Mouse (Mus musculus): ENCODE data around the gene Pln. TPM values are rescaled to one million over a fixed set of nuclear protein-coding genes. Genes with fewer than 3 reads are reported as not detected.

Pln gene
- polyA plus RNA-seq, 1 experiment from 2014 or later: 1,291 TPM

DNA sequence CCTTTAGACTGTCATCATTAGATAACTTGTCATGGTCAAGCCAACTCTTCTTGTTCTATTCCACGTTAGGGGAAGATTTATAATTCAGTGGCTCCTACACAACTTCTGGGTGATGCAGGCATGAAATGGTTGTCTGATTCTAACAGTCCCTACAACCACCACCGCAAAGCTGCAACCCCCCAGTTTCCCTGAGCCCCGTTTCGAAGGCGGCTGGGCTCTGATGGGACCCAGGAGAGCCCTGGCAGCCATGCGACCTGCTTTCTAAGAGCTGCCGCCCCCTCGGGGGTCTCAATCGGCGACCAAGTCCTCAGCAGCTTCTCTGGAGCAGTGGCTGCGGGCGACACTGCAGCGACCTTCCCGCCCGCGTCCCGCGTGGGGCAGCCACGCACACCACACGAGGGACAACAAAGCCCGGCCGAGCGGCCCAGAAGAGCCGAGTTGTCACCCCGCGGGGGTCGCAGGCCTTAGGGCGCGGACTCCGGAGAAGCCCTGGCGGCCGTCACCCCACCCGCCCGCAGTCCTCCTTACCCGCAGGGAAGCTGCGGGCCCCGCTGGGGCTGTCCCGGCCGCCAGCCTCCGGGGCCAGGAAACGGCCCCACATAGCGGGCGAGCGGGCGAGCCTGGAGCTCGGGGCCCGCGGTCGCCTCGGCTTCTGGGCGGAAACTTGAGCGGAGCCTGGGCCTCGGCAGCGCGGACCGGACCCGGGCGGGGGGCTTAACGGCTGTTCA is 41.7 kb downstream of the Pln start:
- under 1% methylated on average over 59 of the region's 59 CpGs for WGBS
- no peaks in the 10 kb centered on the region; the same call in 1 of the 2 replicates for H3K9me3 ChIP-seq (replicated peaks; ENCODE audit: control insufficient read depth, low read length)
- ATAC-seq (replicated peaks; ENCODE audit: extremely low read depth, insufficient read depth, low FRiP score): peak; percentile 79
- H3K36me3 ChIP-seq (ENCODE audit: control insufficient read depth, insufficient read depth): no peaks in the 10 kb centered on the region; the same call in 1 of the 2 replicates
- H3K9ac ChIP-seq (ENCODE audit: low read length): peak overlapping the region; percentile 96
- peak overlapping the region; percentile 93 for H3K27ac ChIP-seq (ENCODE audit: low read length)
- no peaks in the 10 kb centered on the region for H3K27me3 ChIP-seq (ENCODE audit: control insufficient read depth, insufficient read depth, low read length)
- H3K4me1 ChIP-seq (ENCODE audit: control insufficient read depth, insufficient read depth, low read length): peaks cover 20% of the 10 kb centered on the region
- peak overlapping the region; percentile 73 for H3K4me2 ChIP-seq (ENCODE audit: low read depth, low read length)
- H3K4me3 ChIP-seq (ENCODE audit: low read length): peak overlapping the region; percentile 86

DNA sequence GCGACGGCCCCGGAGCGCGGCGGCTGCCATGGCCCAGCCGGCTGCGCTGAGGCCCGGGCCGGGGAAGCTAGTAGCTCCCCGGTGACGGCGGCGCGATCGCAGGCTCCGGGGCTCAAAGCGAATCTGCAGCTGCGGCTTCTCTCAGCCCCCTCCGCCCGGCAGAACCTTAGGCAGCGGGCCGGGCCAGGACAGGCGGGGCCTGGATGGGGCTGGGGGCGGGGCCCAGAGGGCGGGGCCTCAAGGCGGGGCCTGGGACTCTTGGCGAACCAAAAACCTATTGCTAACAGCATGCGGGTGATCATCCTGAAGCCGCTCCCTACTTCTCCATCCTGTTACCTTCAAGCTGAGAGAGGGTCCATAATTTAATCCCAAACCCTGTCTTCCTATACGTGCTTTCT is 42.2 kb downstream of the Pln start, which contains the start of gene Cep85l:
Cep85l (minus strand) TSS at position 239 of the 398 bp plus-strand sequence.
- peak within 1 kb of the TSS; percentile 86 for H3K4me3 ChIP-seq (ENCODE audit: low read length)
- H3K4me1 ChIP-seq (ENCODE audit: control insufficient read depth, insufficient read depth, low read length): peaks cover 20% of the 10 kb centered on the region
- peak within 1 kb of the TSS; percentile 80 for H3K4me2 ChIP-seq (ENCODE audit: low read depth, low read length)
- peak within 1 kb of the TSS; percentile 93 for H3K27ac ChIP-seq (ENCODE audit: low read length)
- H3K9ac ChIP-seq (ENCODE audit: low read length): peak within 1 kb of the TSS; percentile 96
- no peaks in the 10 kb centered on the region for H3K9me3 ChIP-seq (replicated peaks; ENCODE audit: control insufficient read depth, low read length)
- H3K36me3 ChIP-seq (ENCODE audit: control insufficient read depth, insufficient read depth): no peaks in the 10 kb centered on the region
- WGBS: 0% methylated on average over 31 of the region's 31 CpGs
- ATAC-seq (replicated peaks; ENCODE audit: extremely low read depth, insufficient read depth, low FRiP score): peak; percentile 99
- H3K27me3 ChIP-seq (ENCODE audit: control insufficient read depth, insufficient read depth, low read length): no peaks in the 10 kb centered on the region

DNA sequence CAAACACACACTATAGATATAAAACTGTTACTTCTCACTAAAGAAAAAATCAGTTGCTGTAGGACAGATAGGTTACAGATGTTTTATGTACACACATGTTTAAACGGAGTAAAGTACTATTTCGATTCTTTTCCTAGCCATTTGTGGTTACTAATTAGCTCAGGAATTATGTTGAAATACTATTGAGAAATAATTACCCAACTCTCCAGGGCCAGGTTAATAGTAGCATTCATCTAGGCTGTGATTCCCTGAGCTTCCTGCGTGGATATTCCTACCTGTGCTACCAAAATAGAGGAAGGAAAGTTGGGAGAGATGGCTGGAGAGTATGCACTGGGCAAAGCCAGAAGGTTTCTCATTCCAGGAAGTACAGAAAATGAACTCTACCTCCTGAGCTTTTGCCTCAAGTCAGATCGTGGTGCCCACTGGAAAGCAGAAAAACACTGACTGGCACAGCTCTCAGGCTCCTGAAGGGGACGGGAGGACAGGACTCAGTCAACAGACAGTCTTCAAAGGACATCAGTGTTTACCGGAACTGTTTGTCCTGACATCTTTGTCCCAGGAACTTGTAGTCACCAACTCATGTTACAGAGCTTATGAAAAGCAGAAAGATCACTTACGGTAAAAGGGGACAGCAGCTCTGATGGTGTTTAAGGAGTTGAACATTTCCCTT is 45.4 kb downstream of the Pln start:
- Histone ChIP-seq H3K36me3 (ENCODE audit: control insufficient read depth, insufficient read depth) (no peaks in the 10 kb centered on the region), H3K4me1 (ENCODE audit: control insufficient read depth, insufficient read depth, low read length) (peaks cover 7% of the 10 kb centered on the region), H3K4me3 (ENCODE audit: low read length) (no peak overlapping the region), H3K27ac (ENCODE audit: low read length) (no peak overlapping the region), H3K27me3 (ENCODE audit: control insufficient read depth, insufficient read depth, low read length) (no peaks in the 10 kb centered on the region), H3K9me3 (replicated peaks; ENCODE audit: control insufficient read depth, low read length) (no peaks in the 10 kb centered on the region), H3K4me2 (ENCODE audit: low read depth, low read length) (no peak overlapping the region), H3K9ac (ENCODE audit: low read length) (no peak overlapping the region)
- no peak for ATAC-seq (replicated peaks; ENCODE audit: extremely low read depth, insufficient read depth, low FRiP score)
- 67% methylated on average over 7 of the region's 7 CpGs for WGBS

DNA sequence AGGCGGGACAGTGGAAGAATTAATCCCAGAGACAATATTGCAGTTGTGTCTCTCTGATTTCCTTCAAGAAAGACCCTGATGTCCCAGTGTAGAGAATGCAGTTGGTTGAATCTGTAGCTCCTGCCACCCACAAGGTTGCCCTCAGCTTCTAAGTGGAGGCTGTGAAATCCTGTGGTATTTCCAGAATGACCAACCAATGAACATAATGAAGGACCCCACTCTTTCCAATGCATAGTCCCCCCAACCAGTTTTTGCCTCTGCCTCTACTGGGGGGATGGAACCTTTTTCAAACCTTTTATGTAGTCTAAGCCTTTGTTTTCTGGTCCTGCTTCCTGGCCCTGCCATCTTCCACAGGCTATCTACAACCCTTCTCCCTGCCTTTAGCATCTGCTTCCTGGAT is 47.4 kb downstream of the Pln start:
- WGBS: 96% methylated on average over 1 of the region's 1 CpGs
- H3K9me3 ChIP-seq (replicated peaks; ENCODE audit: control insufficient read depth, low read length): no peaks in the 10 kb centered on the region
- H3K27me3 ChIP-seq (ENCODE audit: control insufficient read depth, insufficient read depth, low read length): no peaks in the 10 kb centered on the region
- H3K4me2 ChIP-seq (ENCODE audit: low read depth, low read length): no peak overlapping the region
- no peak overlapping the region for H3K9ac ChIP-seq (ENCODE audit: low read length)
- no peak for ATAC-seq (replicated peaks; ENCODE audit: extremely low read depth, insufficient read depth, low FRiP score)
- H3K4me3 ChIP-seq (ENCODE audit: low read length): no peak overlapping the region
- H3K27ac ChIP-seq (ENCODE audit: low read length): no peak overlapping the region
- no peaks in the 10 kb centered on the region for H3K36me3 ChIP-seq (ENCODE audit: control insufficient read depth, insufficient read depth)
- peaks cover 5% of the 10 kb centered on the region for H3K4me1 ChIP-seq (ENCODE audit: control insufficient read depth, insufficient read depth, low read length)

DNA sequence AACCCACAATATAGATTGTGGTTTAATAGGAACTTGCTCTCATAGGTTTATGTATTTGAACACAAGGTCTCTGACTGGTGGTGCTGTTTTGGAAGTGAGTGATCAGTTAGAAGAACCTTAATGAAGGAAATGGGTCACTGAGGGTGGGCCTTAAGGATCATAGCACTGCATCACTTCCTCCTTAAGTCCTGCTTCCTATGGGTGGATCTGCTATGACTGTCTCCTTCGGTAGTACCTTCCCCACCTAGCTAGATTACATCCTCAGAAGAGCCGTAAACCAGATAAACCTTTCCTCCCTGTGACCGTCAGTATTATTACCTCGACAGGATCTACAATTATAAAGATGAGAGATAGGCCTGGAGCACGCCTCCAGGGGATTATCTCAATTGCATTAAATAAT is 48.0 kb downstream of the Pln start:
- Histone ChIP-seq H3K27ac (ENCODE audit: low read length) (no peak overlapping the region), H3K4me1 (ENCODE audit: control insufficient read depth, insufficient read depth, low read length) (no peaks in the 10 kb centered on the region; the same call in 1 of the 2 replicates), H3K4me3 (ENCODE audit: low read length) (no peak overlapping the region), H3K9me3 (replicated peaks; ENCODE audit: control insufficient read depth, low read length) (no peaks in the 10 kb centered on the region), H3K36me3 (ENCODE audit: control insufficient read depth, insufficient read depth) (no peaks in the 10 kb centered on the region), H3K9ac (ENCODE audit: low read length) (no peak overlapping the region), H3K27me3 (ENCODE audit: control insufficient read depth, insufficient read depth, low read length) (no peaks in the 10 kb centered on the region), H3K4me2 (ENCODE audit: low read depth, low read length) (no peak overlapping the region)
- WGBS: 70% methylated on average over 5 of the region's 5 CpGs
- ATAC-seq (replicated peaks; ENCODE audit: extremely low read depth, insufficient read depth, low FRiP score): no peak

DNA sequence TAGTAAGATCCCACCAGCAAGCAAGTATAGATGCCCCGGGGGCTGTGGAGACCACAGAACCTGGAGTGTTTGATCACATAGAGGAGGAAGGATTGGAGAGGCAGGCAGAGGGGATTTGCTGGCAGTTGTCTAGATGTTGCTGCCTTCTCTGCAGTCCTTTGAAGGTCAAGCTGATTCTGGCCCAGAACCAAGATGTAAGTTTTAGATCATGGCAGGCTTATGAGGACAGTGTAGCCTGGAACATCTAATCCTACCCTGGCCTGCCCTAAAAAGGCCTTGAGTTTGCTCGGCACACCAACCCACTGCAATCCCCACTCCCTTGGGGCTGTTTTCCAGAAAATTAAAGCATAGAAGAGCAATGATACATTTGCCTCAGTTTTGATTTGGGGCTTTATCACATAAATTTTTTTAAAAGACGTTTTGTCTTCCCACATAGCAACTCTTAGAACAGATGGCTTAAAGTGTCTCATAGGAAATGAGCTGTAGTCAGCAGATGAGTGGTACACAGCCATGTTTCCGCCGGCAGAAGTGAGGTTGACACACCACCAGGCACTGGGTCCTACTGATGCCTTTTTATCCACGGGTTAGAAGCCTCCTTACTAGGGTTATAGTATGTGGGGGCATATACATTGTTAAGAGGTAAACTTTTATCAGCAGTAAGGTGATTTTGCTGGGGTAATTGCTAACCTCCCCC is 50.9 kb downstream of the Pln start:
- no peaks in the 10 kb centered on the region; the same call in 1 of the 2 replicates for H3K4me1 ChIP-seq (ENCODE audit: control insufficient read depth, insufficient read depth, low read length)
- H3K27ac ChIP-seq (ENCODE audit: low read length): no peak overlapping the region; the same call in 1 of the 2 replicates
- 58% methylated on average over 6 of the region's 6 CpGs for WGBS
- no peak overlapping the region for H3K9ac ChIP-seq (ENCODE audit: low read length)
- H3K36me3 ChIP-seq (ENCODE audit: control insufficient read depth, insufficient read depth): no peaks in the 10 kb centered on the region
- 0 out of 2 replicates have a peak, but pooled peaks have one; percentile 60 for ATAC-seq (replicated peaks; ENCODE audit: extremely low read depth, insufficient read depth, low FRiP score)
- no peak overlapping the region for H3K4me2 ChIP-seq (ENCODE audit: low read depth, low read length)
- H3K9me3 ChIP-seq (replicated peaks; ENCODE audit: control insufficient read depth, low read length): no peaks in the 10 kb centered on the region
- H3K4me3 ChIP-seq (ENCODE audit: low read length): no peak overlapping the region
- no peaks in the 10 kb centered on the region for H3K27me3 ChIP-seq (ENCODE audit: control insufficient read depth, insufficient read depth, low read length)

DNA sequence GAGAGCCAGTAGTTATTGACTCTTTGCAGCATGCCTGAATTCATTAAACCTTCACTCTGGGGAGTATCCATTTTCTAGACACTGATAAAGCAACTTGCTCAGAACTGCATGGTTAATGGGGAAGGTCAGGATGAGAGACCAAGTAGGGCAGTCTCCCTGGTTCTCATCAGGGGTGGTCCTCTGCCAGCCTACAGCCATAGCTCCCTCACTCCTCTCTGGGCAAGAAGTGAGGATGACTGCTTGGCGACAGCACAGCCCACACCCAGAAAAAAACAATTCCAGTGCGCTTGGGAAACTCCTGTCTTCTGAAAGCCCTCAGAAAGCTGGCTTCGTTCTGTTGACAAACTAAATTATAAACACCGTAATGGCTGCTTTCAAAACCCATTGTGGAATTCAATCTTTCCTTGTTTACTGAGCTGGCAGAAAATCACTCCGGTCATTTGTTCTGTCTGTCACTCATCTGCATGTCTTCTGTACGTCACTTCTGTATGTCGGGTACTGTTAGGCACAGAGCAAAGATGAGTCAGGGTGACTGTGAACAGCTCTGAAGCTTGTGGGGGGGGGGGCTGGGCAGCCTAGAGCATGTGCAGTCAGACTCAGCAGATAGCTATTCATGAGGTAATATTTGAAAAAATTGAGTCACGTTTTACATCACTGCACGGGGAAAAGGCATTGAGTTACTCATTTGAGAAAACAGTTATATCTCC is 57.6 kb downstream of the Pln start:
- Histone ChIP-seq H3K9me3 (replicated peaks; ENCODE audit: control insufficient read depth, low read length) (no peaks in the 10 kb centered on the region), H3K4me3 (ENCODE audit: low read length) (no peak overlapping the region), H3K36me3 (ENCODE audit: control insufficient read depth, insufficient read depth) (no peaks in the 10 kb centered on the region), H3K27me3 (ENCODE audit: control insufficient read depth, insufficient read depth, low read length) (no peaks in the 10 kb centered on the region), H3K4me2 (ENCODE audit: low read depth, low read length) (no peak overlapping the region), H3K27ac (ENCODE audit: low read length) (no peak overlapping the region), H3K9ac (ENCODE audit: low read length) (no peak overlapping the region), H3K4me1 (ENCODE audit: control insufficient read depth, insufficient read depth, low read length) (peaks cover 10% of the 10 kb centered on the region)
- ATAC-seq (replicated peaks; ENCODE audit: extremely low read depth, insufficient read depth, low FRiP score): no peak
- 61% methylated on average over 9 of the region's 9 CpGs for WGBS
